Mouse (Mus musculus) lung, embryonic 16.5 days (tissue): Measurements from ENCODE around the gene Prdm10. TPM values are rescaled to one million over a fixed set of nuclear protein-coding genes. Genes with fewer than 3 reads are reported as not detected.

Experiments used
- ATAC-seq: fragments of 200-750 bp; cut with Nextera tagmentation; 2 replicates; pipeline ENCODE4 v1.8.0; 2017; ENCODE audit warnings: low read depth, mild to moderate bottlenecking, moderate library complexity
- H3K27ac ChIP-seq: fragments of 300-500 bp; sonication (generic); 2 replicates; pipeline ENCODE4 v1.5.1; 2014; ENCODE audit warnings: mild to moderate bottlenecking, control low read depth, low read length
- H3K27me3 ChIP-seq: fragments of 300-500 bp; sonication (generic); 2 replicates; pipeline ENCODE4 v1.6.1; 2014; ENCODE audit warnings: low read depth, low read length, mixed read lengths; ENCODE audit not compliant: control insufficient read depth, insufficient read depth
- H3K36me3 ChIP-seq: fragments of 300-500 bp; sonication (generic); 2 replicates; pipeline ENCODE4 v1.6.1; 2014; ENCODE audit warnings: low read length; ENCODE audit not compliant: control insufficient read depth, insufficient read depth
- H3K4me1 ChIP-seq: fragments of 300-500 bp; sonication (generic); replicated peaks from 2 replicates; pipeline ENCODE4 v1.6.1; 2014; ENCODE audit warnings: low read length, mixed read lengths; ENCODE audit not compliant: control insufficient read depth, insufficient read depth
- H3K4me2 ChIP-seq: fragments of 300-500 bp; sonication (generic); 2 replicates; pipeline ENCODE4 v1.6.1; 2014; ENCODE audit warnings: low read depth, low read length, control low read depth
- H3K4me3 ChIP-seq: fragments of 300-500 bp; sonication (generic); 2 replicates; pipeline ENCODE4 v1.5.1; 2014; ENCODE audit warnings: mild to moderate bottlenecking, low read length, control low read depth
- H3K9ac ChIP-seq: fragments of 300-500 bp; sonication (generic); 2 replicates; pipeline ENCODE4 v1.6.1; 2014; ENCODE audit warnings: low read length, control low read depth
- H3K9me3 ChIP-seq: fragments of 300-500 bp; sonication (generic); 2 replicates; pipeline ENCODE4 v1.6.1; 2016; ENCODE audit warnings: low read length; ENCODE audit not compliant: control insufficient read depth
- WGBS: fragments of 180-500 bp; shearing (Covaris S2); extraction: QIAGEN DNeasy Blood & Tissue Kit; methylation state at CpG from one replicate; pipeline ENCODE4 v1.1.7; 2014; 5-methylcytosine and 5-hydroxymethylcytosine counted together
- polyA plus RNA-seq: library from polyadenylated mRNA; unstranded; fragments of >200 nt; fragmentation: Nextera tagmentation; extraction: Ambion mirVana; gene quantifications from 2 replicates; pipeline ENCODE4 v1.2.1, GENCODE M21; 2015

The Prdm10 gene
- polyA plus RNA-seq, 1 experiment from 2014 or later, result 4.8 TPM

DNA sequence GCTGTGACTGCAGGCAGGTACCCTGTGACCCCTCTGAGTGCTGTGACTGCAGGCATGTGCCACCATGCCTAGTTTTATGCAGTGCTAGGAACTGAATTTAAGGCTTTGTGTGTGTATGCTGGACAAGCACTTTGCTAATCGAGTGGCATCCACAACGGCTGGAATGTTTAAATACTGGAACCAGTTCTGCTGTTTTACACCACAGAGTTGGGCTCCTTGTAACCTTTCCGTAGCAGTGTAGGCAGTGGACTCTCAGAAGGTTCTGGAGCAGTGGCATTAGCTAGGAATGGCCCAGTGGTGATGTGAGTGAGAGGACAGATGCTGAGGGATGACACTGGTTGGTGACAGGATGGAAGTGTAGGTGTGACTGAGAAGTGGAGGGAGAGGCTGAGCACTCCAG, 26.9 kb downstream of the Prdm10 start:
- Histone ChIP-seq H3K9ac (no peak overlapping the region), H3K4me2 (no peak overlapping the region), H3K4me1 (peaks cover 4% of the 10 kb centered on the region; the same call in 1 of the 2 replicates), H3K27ac (no peak overlapping the region), H3K27me3 (no peaks in the 10 kb centered on the region), H3K4me3 (no peak overlapping the region), H3K36me3 (no peaks in the 10 kb centered on the region), H3K9me3 (0 out of 2 replicates have a peak, but pooled peaks cover 2% of the 10 kb centered on the region)
- ATAC-seq, result peak; percentile 51
- 63% methylated on average over 3 of the region's 3 CpGs for WGBS

DNA sequence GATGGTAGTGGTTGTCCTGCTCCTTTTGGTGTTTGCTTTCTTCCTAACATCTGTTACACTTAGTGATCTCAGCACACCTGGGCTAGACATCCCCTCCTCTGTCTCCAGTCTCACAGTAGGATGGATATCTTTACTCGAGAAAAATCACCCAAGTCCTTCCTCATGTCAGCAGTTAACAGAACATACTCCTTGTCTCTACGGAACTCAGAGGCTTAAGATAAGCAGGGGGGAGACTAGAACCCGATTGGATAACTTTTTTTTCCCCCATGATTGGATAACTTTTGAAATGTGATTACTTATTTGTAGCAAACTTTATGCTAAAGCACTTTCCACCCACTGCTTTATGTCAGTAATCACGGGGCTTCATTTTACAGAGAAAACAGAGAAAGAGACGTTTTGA, 28.7 kb downstream of the Prdm10 start:
- Histone ChIP-seq H3K4me1 (no peaks in the 10 kb centered on the region; the same call in 1 of the 2 replicates), H3K27ac (no peak overlapping the region), H3K36me3 (no peaks in the 10 kb centered on the region), H3K9me3 (0 out of 2 replicates have a peak, but pooled peaks cover 2% of the 10 kb centered on the region), H3K4me3 (no peak overlapping the region), H3K9ac (no peak overlapping the region), H3K27me3 (no peaks in the 10 kb centered on the region), H3K4me2 (no peak overlapping the region)
- 50% methylated on average over 5 of the region's 5 CpGs for WGBS
- ATAC-seq, result no peak

DNA sequence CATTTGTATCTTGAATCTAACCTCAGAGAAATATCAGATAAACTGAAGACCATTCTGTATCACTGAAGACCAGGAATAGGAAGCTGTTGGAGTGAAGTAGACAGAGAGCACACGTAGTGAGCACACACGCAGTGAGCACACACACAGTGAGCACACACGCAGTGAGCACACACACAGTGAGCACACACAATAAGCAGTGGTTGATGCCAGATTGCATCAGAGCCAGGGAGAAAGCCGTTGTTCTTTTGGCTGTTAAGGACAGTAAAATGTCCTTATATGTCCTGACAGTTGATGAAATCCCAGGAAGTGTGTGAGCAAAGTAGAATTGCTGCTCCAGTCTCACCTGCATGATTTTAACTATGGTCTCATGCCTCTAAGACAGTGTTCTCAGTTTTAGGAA, 30.3 kb downstream of the Prdm10 start:
- H3K36me3 ChIP-seq, result no peaks in the 10 kb centered on the region
- 82% methylated on average over 4 of the region's 4 CpGs for WGBS
- H3K4me1 ChIP-seq, result no peaks in the 10 kb centered on the region; the same call in 1 of the 2 replicates

DNA sequence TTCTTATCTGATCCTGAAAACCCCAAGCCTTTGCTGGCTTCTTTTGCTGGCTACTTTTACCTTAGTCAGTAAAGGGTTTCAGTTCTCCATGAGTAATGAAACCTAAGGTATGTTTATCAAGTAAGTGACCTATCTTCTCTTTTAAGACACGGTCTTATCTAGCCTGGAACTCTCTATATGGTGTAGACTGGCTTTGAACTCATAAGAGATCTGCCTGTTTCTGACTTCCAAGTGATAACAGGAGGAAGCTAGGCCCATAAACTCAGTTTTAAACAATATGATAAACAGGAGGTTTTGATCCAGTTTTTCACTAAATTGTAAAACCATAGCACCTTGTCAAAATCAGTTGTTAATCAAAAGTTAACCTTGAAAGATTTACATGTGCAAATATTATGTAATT, 33.5 kb downstream of the Prdm10 start:
- no peak overlapping the region for H3K4me3 ChIP-seq
- no peaks in the 10 kb centered on the region for H3K36me3 ChIP-seq
- 0 out of 2 replicates have a peak, but pooled peaks cover 2% of the 10 kb centered on the region for H3K9me3 ChIP-seq
- no peaks in the 10 kb centered on the region for H3K4me1 ChIP-seq
- H3K27ac ChIP-seq, result no peak overlapping the region
- WGBS, result 53% methylated on average over 1 of the region's 1 CpGs
- H3K9ac ChIP-seq, result no peak overlapping the region
- no peaks in the 10 kb centered on the region for H3K27me3 ChIP-seq
- no peak for ATAC-seq
- no peak overlapping the region for H3K4me2 ChIP-seq

More for the DNA sequence above, 30.3 kb downstream of the Prdm10 start:
- Histone ChIP-seq H3K9ac (no peak overlapping the region), H3K27me3 (no peaks in the 10 kb centered on the region), H3K4me2 (no peak overlapping the region), H3K27ac (no peak overlapping the region), H3K9me3 (0 out of 2 replicates have a peak, but pooled peaks cover 2% of the 10 kb centered on the region), H3K4me3 (no peak overlapping the region)
- no peak for ATAC-seq

DNA sequence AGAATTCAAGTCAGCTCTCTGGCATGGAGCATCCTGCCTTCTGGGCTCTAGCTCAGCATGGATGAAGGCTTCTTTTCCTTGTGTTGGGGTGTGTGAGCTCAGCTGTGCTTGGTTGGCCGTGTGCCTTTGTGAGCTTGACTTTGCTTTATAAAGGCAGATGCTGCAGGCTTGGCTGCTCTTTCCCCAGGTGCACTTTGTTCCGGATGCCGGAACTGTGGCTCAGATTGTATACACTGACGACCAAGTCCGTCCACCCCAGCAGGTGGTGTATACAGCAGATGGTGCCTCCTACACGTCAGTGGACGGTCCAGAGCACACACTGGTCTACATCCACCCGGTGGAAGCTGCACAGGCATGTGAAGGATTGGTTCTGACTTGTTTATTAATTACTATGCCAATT, 35.6 kb downstream of the Prdm10 start:
- Histone ChIP-seq H3K36me3 (no peaks in the 10 kb centered on the region), H3K9me3 (0 out of 2 replicates have a peak, but pooled peaks cover 2% of the 10 kb centered on the region), H3K27ac (no peak overlapping the region), H3K9ac (no peak overlapping the region), H3K27me3 (no peaks in the 10 kb centered on the region), H3K4me3 (no peak overlapping the region), H3K4me1 (peaks cover 6% of the 10 kb centered on the region), H3K4me2 (no peak overlapping the region)
- WGBS, result 67% methylated on average over 8 of the region's 8 CpGs
- no peak for ATAC-seq

DNA sequence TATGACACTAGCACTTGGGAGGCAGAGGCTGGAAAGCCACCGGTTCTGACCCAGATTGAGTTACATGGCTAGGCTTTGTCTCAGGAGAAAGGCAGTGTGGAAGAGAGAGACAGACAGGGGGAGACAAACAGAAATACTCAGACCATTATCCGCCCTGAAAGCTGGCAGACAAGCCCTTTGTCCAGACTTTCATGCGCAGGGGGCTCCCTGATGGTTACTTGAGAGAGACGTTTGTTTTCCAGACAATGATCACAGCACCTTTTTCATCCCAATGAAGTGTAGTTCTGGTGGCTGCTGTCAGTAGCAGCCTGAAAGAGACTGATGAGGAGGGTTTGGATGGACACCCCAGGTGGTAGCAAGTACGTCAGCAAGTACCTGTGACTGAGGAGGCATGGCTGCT, 38.6 kb downstream of the Prdm10 start:
- no peak overlapping the region for H3K9ac ChIP-seq
- no peak overlapping the region for H3K4me3 ChIP-seq
- H3K4me1 ChIP-seq, result peaks cover 16% of the 10 kb centered on the region
- no peaks in the 10 kb centered on the region for H3K36me3 ChIP-seq
- H3K9me3 ChIP-seq, result no peaks in the 10 kb centered on the region
- 71% methylated on average over 5 of the region's 5 CpGs for WGBS
- H3K4me2 ChIP-seq, result no peak overlapping the region
- no peaks in the 10 kb centered on the region for H3K27me3 ChIP-seq
- ATAC-seq, result no peak
- no peak overlapping the region for H3K27ac ChIP-seq

DNA sequence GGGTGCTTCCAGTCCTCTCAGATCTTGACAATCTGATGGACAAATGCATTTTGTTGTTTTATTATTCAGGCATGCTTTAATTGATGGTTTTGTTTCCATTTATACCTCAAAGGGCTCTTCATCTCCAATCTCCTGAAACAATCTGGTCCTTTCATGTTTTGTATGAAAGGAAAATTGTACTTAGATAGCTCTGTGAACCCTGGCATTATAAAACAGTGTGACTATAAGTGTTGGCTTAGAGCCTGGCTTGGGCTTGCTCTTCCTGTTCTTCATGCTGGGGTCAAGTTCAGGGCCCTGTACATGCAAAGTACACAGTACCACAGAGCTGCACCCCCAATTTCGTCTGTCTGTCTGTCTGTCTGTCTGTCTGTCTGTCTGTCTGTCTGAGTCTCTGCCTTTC, 40.4 kb downstream of the Prdm10 start:
- no peak overlapping the region for H3K9ac ChIP-seq
- H3K4me2 ChIP-seq, result no peak overlapping the region
- no peak for ATAC-seq
- H3K9me3 ChIP-seq, result no peaks in the 10 kb centered on the region
- 25% methylated on average over 1 of the region's 1 CpGs for WGBS
- 0 out of 2 replicates have a peak overlapping the region, but pooled peaks have one; percentile 37 for H3K27ac ChIP-seq
- peaks cover 16% of the 10 kb centered on the region for H3K4me1 ChIP-seq
- no peaks in the 10 kb centered on the region for H3K27me3 ChIP-seq
- H3K4me3 ChIP-seq, result no peak overlapping the region
- no peaks in the 10 kb centered on the region for H3K36me3 ChIP-seq

DNA sequence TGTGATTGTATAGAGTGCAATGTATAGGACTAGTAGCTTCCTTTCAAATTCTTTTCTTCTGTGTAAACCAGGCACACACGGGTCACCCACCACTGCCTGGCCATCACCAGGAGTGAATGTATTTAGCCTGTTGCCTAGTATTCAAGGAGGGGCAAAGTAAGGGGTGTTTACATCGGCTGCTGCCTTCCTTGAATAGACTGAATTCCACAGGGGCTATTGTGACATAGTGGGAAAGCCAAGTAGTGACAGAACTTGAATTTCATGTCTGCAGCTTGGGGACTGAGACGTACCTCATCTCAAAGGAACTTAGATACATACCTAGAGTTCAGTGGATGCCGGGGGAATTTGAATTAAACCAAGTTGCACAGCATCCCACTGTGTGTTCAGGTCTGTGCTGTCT, 41.2 kb downstream of the Prdm10 start:
- ATAC-seq, result peak; percentile 52; the same call in 1 of the 2 replicates
- 25% methylated on average over 4 of the region's 4 CpGs for WGBS
- no peak overlapping the region; the same call in 1 of the 2 replicates for H3K4me2 ChIP-seq
- 0 out of 2 replicates have a peak overlapping the region, but pooled peaks have one; percentile 29 for H3K27ac ChIP-seq
- H3K36me3 ChIP-seq, result no peaks in the 10 kb centered on the region
- H3K4me1 ChIP-seq, result peaks cover 16% of the 10 kb centered on the region
- no peaks in the 10 kb centered on the region for H3K27me3 ChIP-seq
- H3K9me3 ChIP-seq, result no peaks in the 10 kb centered on the region
- H3K9ac ChIP-seq, result no peak overlapping the region
- no peak overlapping the region for H3K4me3 ChIP-seq

DNA sequence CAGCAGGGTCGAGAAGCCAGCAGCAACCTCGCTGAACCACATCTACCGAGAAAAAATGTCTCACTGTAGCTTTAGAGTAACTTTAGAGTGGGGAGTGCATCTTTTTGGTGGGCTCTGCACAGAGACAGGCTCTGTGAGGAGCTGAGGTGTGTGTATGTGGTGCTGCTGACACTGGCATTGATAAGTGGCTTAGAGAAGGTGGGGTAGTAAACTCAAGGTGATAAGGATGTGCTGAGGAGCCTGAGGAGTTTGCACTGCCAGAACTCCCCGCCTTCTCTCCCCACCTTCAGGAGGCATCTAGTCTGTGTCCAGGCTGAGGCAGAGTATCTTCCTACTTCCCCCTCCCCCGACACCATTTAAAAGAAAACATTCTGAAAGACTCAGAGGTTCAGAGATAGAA, 41.8 kb downstream of the Prdm10 start:
- Histone ChIP-seq H3K27ac (0 out of 2 replicates have a peak overlapping the region, but pooled peaks have one; percentile 29), H3K4me2 (no peak overlapping the region), H3K9me3 (no peaks in the 10 kb centered on the region), H3K36me3 (no peaks in the 10 kb centered on the region), H3K4me1 (peaks cover 16% of the 10 kb centered on the region), H3K4me3 (no peak overlapping the region), H3K27me3 (no peaks in the 10 kb centered on the region), H3K9ac (no peak overlapping the region)
- WGBS, result 43% methylated on average over 5 of the region's 5 CpGs
- ATAC-seq, result no peak

DNA sequence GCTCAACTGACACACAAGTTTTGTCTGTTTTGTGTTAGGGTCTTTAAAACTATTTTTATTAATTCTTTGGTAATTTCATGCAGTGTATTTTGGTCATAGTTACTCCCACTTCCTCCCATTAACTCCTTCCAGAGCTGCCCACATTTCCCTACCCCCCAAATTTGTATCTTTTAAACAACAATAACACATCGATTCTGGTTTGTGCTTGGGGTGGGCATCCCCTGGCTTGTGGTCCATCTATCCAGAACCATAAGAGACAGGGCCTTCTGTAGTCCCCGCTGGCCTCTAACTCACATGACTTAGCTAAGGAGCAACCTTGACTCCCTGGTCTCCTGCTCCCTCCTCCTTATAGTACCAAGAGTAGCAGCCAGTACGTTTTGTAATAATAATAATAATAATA, 50.5 kb downstream of the Prdm10 start:
- Histone ChIP-seq H3K9me3 (no peaks in the 10 kb centered on the region), H3K27me3 (no peaks in the 10 kb centered on the region), H3K36me3 (no peaks in the 10 kb centered on the region; the same call in 1 of the 2 replicates), H3K9ac (no peak overlapping the region), H3K27ac (no peak overlapping the region), H3K4me1 (no peaks in the 10 kb centered on the region), H3K4me2 (no peak overlapping the region), H3K4me3 (no peak overlapping the region)
- no peak for ATAC-seq
- WGBS, result 73% methylated on average over 3 of the region's 3 CpGs
